Mouse (Mus musculus) CH12.LX (cell line): ENCODE measurements around the gene Dusp13. TPM values are rescaled to one million over a fixed set of nuclear protein-coding genes. Genes with fewer than 3 reads are reported as not detected.

Experiments
- DNase-seq: peaks from one replicate; pipeline ENCODE4 v3.0.0-alpha.2; 2013; ENCODE audit errors: extremely low read depth
- H3K27ac ChIP-seq: 2 replicates; pipeline ENCODE4 v1.5.1; 2012; ENCODE audit warnings: low read depth, mild to moderate bottlenecking, control low read depth, moderate library complexity; ENCODE audit not compliant: insufficient read depth
- H3K27me3 ChIP-seq: replicated peaks from 2 replicates; pipeline ENCODE3; 2012; ENCODE audit warnings: inconsistent platforms
- H3K36me3 ChIP-seq, 2 experiments: replicated peaks in 1 of 2; 2 replicates each; pipeline versions ENCODE3 to v1.6.1; 2012; ENCODE audit warnings: inconsistent platforms in 1 of 2, low read length in 1 of 2, mild to moderate bottlenecking in 1 of 2, mixed read lengths in 1 of 2, moderate library complexity in 1 of 2; ENCODE audit not compliant: control insufficient read depth in 1 of 2, insufficient read depth in 1 of 2
- H3K4me1 ChIP-seq, 2 experiments: 2 replicates each; pipeline ENCODE4 v1.6.1; 2012; ENCODE audit warnings: inconsistent platforms in 1 of 2, moderate library complexity in 1 of 2; ENCODE audit not compliant: insufficient read depth in 2 of 2, control insufficient read depth in 1 of 2
- H3K4me2 ChIP-seq: 2 replicates; pipeline ENCODE4 v1.6.1; 2012; ENCODE audit warnings: low read depth, mild to moderate bottlenecking, control low read depth; ENCODE audit not compliant: poor library complexity, insufficient read depth, severe bottlenecking
- H3K4me3 ChIP-seq, 3 experiments: fragments of 150-350 bp in 1 of 3; sonication (generic) in 1 of 3; replicated peaks in 1 of 3; 2 replicates each; pipeline versions ENCODE3 to v1.5.1; 2011 to 2012; ENCODE audit warnings: low read depth in 2 of 3, low read length in 2 of 3, mild to moderate bottlenecking in 2 of 3, moderate library complexity in 2 of 3, control low read depth in 1 of 3, improper control_type of control experiment in 1 of 3, inconsistent platforms in 1 of 3, mixed read lengths in 1 of 3; ENCODE audit not compliant: poor library complexity in 1 of 3
- H3K79me2 ChIP-seq: replicated peaks from 2 replicates; pipeline ENCODE4 v1.6.1; 2012; ENCODE audit warnings: mild to moderate bottlenecking, moderate library complexity; ENCODE audit not compliant: control insufficient read depth, poor library complexity, insufficient read depth, severe bottlenecking; ENCODE audit errors: extremely low read depth
- H3K9ac ChIP-seq: 2 replicates; pipeline ENCODE4 v1.6.1; 2012; ENCODE audit warnings: low read depth, mild to moderate bottlenecking, control low read depth, moderate library complexity; ENCODE audit not compliant: insufficient read depth
- H3K9me3 ChIP-seq: replicated peaks from 2 replicates; pipeline ENCODE3; 2012; ENCODE audit warnings: low read length, inconsistent platforms, mixed read lengths
- CHD1 ChIP-seq: IDR thresholded peaks from 2 replicates; pipeline ENCODE4 v1.6.1; 2012; ENCODE audit warnings: low read depth, low read length, improper control_type of control experiment, inconsistent platforms
- CHD2 ChIP-seq: IDR thresholded peaks from 2 replicates; pipeline ENCODE4 v1.6.1; 2011; ENCODE audit warnings: low read length, improper control_type of control experiment
- E2F4 ChIP-seq: IDR thresholded peaks from 2 replicates; pipeline ENCODE4 v1.6.1; 2011; ENCODE audit warnings: low read depth, low read length, improper control_type of control experiment; ENCODE audit not compliant: insufficient replicate concordance
- HCFC1 ChIP-seq: IDR thresholded peaks from 2 replicates; pipeline ENCODE4 v1.6.1; 2012; ENCODE audit warnings: low read depth, mild to moderate bottlenecking, inconsistent platforms, low read length, improper control_type of control experiment
- IRF4 ChIP-seq: IDR thresholded peaks from 2 replicates; pipeline ENCODE4 v1.6.1; 2014; ENCODE audit warnings: low read depth, mild to moderate bottlenecking, inconsistent platforms, low read length, improper control_type of control experiment
- JUN ChIP-seq: IDR thresholded peaks from 2 replicates; pipeline ENCODE4 v1.6.1; 2011; ENCODE audit warnings: low read depth, mild to moderate bottlenecking, low read length, improper control_type of control experiment, moderate library complexity; ENCODE audit not compliant: insufficient read depth
- JUND ChIP-seq: conservative IDR thresholded peaks from 2 replicates; pipeline ENCODE4 v1.6.1; 2011; ENCODE audit warnings: low read depth, low read length, improper control_type of control experiment
- MAFK ChIP-seq: IDR thresholded peaks from 2 replicates; pipeline ENCODE4 v1.6.1; 2011; ENCODE audit warnings: low read length, improper control_type of control experiment; ENCODE audit not compliant: insufficient replicate concordance
- MAZ ChIP-seq: IDR thresholded peaks from 2 replicates; pipeline ENCODE4 v1.6.1; 2012; ENCODE audit warnings: low read depth, mild to moderate bottlenecking, inconsistent platforms, low read length, improper control_type of control experiment, moderate library complexity
- MXI1 ChIP-seq: IDR thresholded peaks from 2 replicates; pipeline ENCODE4 v1.6.1; 2011; ENCODE audit warnings: mild to moderate bottlenecking, low read depth, low read length, improper control_type of control experiment
- MYC ChIP-seq: IDR thresholded peaks from 2 replicates; pipeline ENCODE4 v1.6.1; 2011; ENCODE audit warnings: low read depth, mild to moderate bottlenecking, improper control_type of control experiment, low read length
- NRF1 ChIP-seq: IDR thresholded peaks from 2 replicates; pipeline ENCODE4 v1.6.1; 2014; ENCODE audit warnings: low read depth, mild to moderate bottlenecking, inconsistent platforms, low read length, improper control_type of control experiment, moderate library complexity
- PAX5 ChIP-seq: IDR thresholded peaks from 2 replicates; pipeline ENCODE4 v1.6.1; 2012; ENCODE audit warnings: low read length, inconsistent platforms, mixed read lengths
- RCOR1 ChIP-seq: conservative IDR thresholded peaks from 2 replicates; pipeline ENCODE4 v1.6.1; 2012; ENCODE audit warnings: low read depth, mild to moderate bottlenecking, inconsistent platforms, low read length, improper control_type of control experiment
- SIN3A ChIP-seq: IDR thresholded peaks from 2 replicates; pipeline ENCODE4 v1.6.1; 2012; ENCODE audit warnings: low read length, improper control_type of control experiment, inconsistent platforms
- SMC3 ChIP-seq: IDR thresholded peaks from 2 replicates; pipeline ENCODE4 v1.6.1; 2011; ENCODE audit warnings: low read depth, low read length, improper control_type of control experiment
- TBP ChIP-seq: conservative IDR thresholded peaks from 2 replicates; pipeline ENCODE4 v1.6.1; 2011; ENCODE audit warnings: low read depth, low read length, improper control_type of control experiment
- TCF12 ChIP-seq: IDR thresholded peaks from 2 replicates; pipeline ENCODE4 v1.6.1; 2014; ENCODE audit warnings: low read depth, mild to moderate bottlenecking, inconsistent platforms, low read length, improper control_type of control experiment
- UBTF ChIP-seq: IDR thresholded peaks from 2 replicates; pipeline ENCODE4 v1.6.1; 2012; ENCODE audit warnings: low read depth, mild to moderate bottlenecking, inconsistent platforms, low read length, improper control_type of control experiment, moderate library complexity
- USF2 ChIP-seq: conservative IDR thresholded peaks from 2 replicates; pipeline ENCODE4 v1.6.1; 2011; ENCODE audit warnings: low read depth, low read length, improper control_type of control experiment
- ZKSCAN1 ChIP-seq: IDR thresholded peaks from 2 replicates; pipeline ENCODE4 v1.6.1; 2012; ENCODE audit warnings: low read depth, inconsistent platforms, low read length, improper control_type of control experiment, borderline replicate concordance
- ZMIZ1 ChIP-seq: IDR thresholded peaks from 2 replicates; pipeline ENCODE4 v1.6.1; 2012; ENCODE audit warnings: low read depth, mild to moderate bottlenecking, inconsistent platforms, low read length, improper control_type of control experiment
- ZNF384 ChIP-seq: IDR thresholded peaks from 2 replicates; pipeline ENCODE4 v1.6.1; 2012; ENCODE audit warnings: low read depth, low read length, improper control_type of control experiment, inconsistent platforms
- dilution Hi-C: fragments of 300-500 bp; cut with MboI; formaldehyde crosslinking; loops from 2 replicates; pipeline ENCODE4 v1.14.3; 2020; ENCODE audit warnings: low sequenced_read_pairs; ENCODE audit not compliant: extremely low pct_unique_long_range_greater_than_20kb, extremely low pct_ligation_motif_present
- in situ Hi-C: fragments of 300-500 bp; cut with MboI; formaldehyde crosslinking; loops from 3 replicates; pipeline ENCODE4 v1.14.3; 2019; ENCODE audit warnings: low sequenced_read_pairs, low pct_ligation_motif_present, low pct_unique_long_range_greater_than_20kb, mixed read lengths
- polyA plus RNA-seq: library from polyadenylated mRNA; unstranded; fragments of >175 nt; gene quantifications from 2 replicates; pipeline ENCODE4 v1.2.1, GENCODE M21; 2012; ENCODE audit warnings: low read depth; ENCODE audit not compliant: insufficient read length
- total RNA-seq, 2 experiments: library from RNA; depleted of rRNA; stranded (reverse); fragments of 300-350 nt in 1 of 2; fragments of >200 nt in 1 of 2; gene quantifications; 2 replicates each; pipeline ENCODE4 v1.2.3; 2012 to 2014

The Dusp13 gene
- total and polyA plus RNA-seq, 3 experiments = 0.34 TPM; not detected in 2

- in situ Hi-C loops (no loop called here), dilution Hi-C loops (no loop called here)
- no peak for DNase-seq
- Histone ChIP-seq H3K9ac (no peak overlapping the region), H3K4me2 (no peak overlapping the region), H3K4me1 (peaks cover 0 to 25% of the 10 kb centered on the region in 2 experiments; a peak in 2 of 4 replicates), H3K27ac (no peak overlapping the region), H3K27me3 (no peaks in the 10 kb centered on the region), H3K79me2 (no peaks in the 10 kb centered on the region), H3K9me3 (no peaks in the 10 kb centered on the region), H3K4me3 (no peak overlapping the region), H3K36me3 (peaks cover 15 to 62% of the 10 kb centered on the region in 2 experiments)
- no peak for TF ChIP-seq RCOR1
- no peak for TF ChIP-seq USF2
- TF ChIP-seq NRF1 = no peak
- no peak for TF ChIP-seq E2F4
- TF ChIP-seq UBTF = no peak
- TF ChIP-seq CHD2 = no peak
- TF ChIP-seq JUN = no peak
- no peak for TF ChIP-seq MYC
- no peak for TF ChIP-seq ZMIZ1
- TF ChIP-seq CHD1 = no peak
- TF ChIP-seq ZNF384 = no peak
Observed at GRCm38 (mm10) chr14:21787374-21787773, 36.4 kb upstream of the Dusp13 start.

GRCm38 (mm10) chr14:21786500-21786899, 35.5 kb upstream of the Dusp13 start:
- TF ChIP-seq SIN3A (no peak), ZMIZ1 (no peak), TBP (no peak), HCFC1 (no peak), PAX5 (no peak), RCOR1 (no peak), E2F4 (no peak), SMC3 (no peak), CHD2 (no peak), MAFK (no peak), ZKSCAN1 (no peak), TCF12 (no peak), MXI1 (no peak), IRF4 (no peak), CHD1 (no peak), MAZ (no peak), JUND (no peak)
- Histone ChIP-seq H3K27ac (no peak overlapping the region), H3K79me2 (no peaks in the 10 kb centered on the region), H3K4me2 (no peak overlapping the region), H3K27me3 (no peaks in the 10 kb centered on the region), H3K9ac (no peak overlapping the region), H3K4me3 (no peak overlapping the region), H3K9me3 (no peaks in the 10 kb centered on the region), H3K36me3 (peaks cover 14 to 59% of the 10 kb centered on the region in 2 experiments), H3K4me1 (peaks cover 0 to 25% of the 10 kb centered on the region in 2 experiments; a peak in 2 of 4 replicates)
- DNase-seq = no peak
- in situ Hi-C loops = no loop called here
- dilution Hi-C loops = no loop called here
